In genomic region chr11:6580065-6580750, GRCm38 (mm10) we compare ENCODE assay signal across 1 mouse cellular context.
TF ChIP-seq lines count a peak whose summit lies in the region.

No protein-coding gene starts in this region.

TF ChIP-seq in myocyte, 11 proteins besides CTCF, POLR2A, EP300 and RAD21:
- TF ChIP-seq CEBPB (IDR thresholded peaks at IDR 0.05; ENCODE audit: insufficient read depth, poor library complexity, severe bottlenecking) (peak; percentile 64), MYOG (IDR thresholded peaks at IDR 0.05; ENCODE audit: control insufficient read depth in 1 of 3, insufficient read depth in 1 of 3, insufficient read length in 2 of 3, low read depth in 2 of 3) (no peak), POLR2AphosphoS2 (IDR thresholded peaks at IDR 0.05; ENCODE audit: insufficient read length, low read depth) (no peak)
